Mouse (Mus musculus) limb, embryonic 13.5 days (tissue): ENCODE results near the gene Bend4. TPM values are rescaled to one million over a fixed set of nuclear protein-coding genes. Genes with fewer than 3 reads are reported as not detected.
A peak's percentile ranks its signal among the peaks of the same experiment; 100 is the strongest.

Source experiments
- ATAC-seq: fragments of 200-750 bp; cut with Nextera tagmentation; 2 replicates; pipeline ENCODE4 v1.8.0; 2017; ENCODE audit warnings: low read depth, moderate number of reproducible peaks, moderate TSS enrichment; ENCODE audit not compliant: low FRiP score
- H3K27ac ChIP-seq: fragments of 300-500 bp; sonication (generic); 2 replicates; pipeline ENCODE4 v1.5.1; 2015; ENCODE audit warnings: inconsistent platforms, mild to moderate bottlenecking, moderate library complexity
- H3K27me3 ChIP-seq: fragments of 300-500 bp; sonication (generic); 2 replicates; pipeline ENCODE4 v1.6.1; 2015; ENCODE audit warnings: mild to moderate bottlenecking, inconsistent platforms
- H3K36me3 ChIP-seq: fragments of 300-500 bp; sonication (generic); 2 replicates; pipeline ENCODE4 v1.6.1; 2015; ENCODE audit warnings: inconsistent platforms, mild to moderate bottlenecking, moderate library complexity
- H3K4me1 ChIP-seq: fragments of 300-500 bp; sonication (generic); 2 replicates; pipeline ENCODE4 v1.6.1; 2015; ENCODE audit warnings: inconsistent platforms
- H3K4me2 ChIP-seq: fragments of 300-500 bp; sonication (generic); replicated peaks from 2 replicates; pipeline ENCODE4 v1.6.1; 2015; ENCODE audit warnings: inconsistent platforms, mild to moderate bottlenecking, moderate library complexity
- H3K4me3 ChIP-seq: fragments of 300-500 bp; sonication (generic); 2 replicates; pipeline ENCODE4 v1.5.1; 2015; ENCODE audit warnings: moderate library complexity, mild to moderate bottlenecking, inconsistent platforms
- H3K9ac ChIP-seq: fragments of 300-500 bp; sonication (generic); 2 replicates; pipeline ENCODE4 v1.6.1; 2015; ENCODE audit warnings: mild to moderate bottlenecking, inconsistent platforms
- H3K9me3 ChIP-seq: fragments of 300-500 bp; sonication (generic); 2 replicates; pipeline ENCODE4 v1.6.1; 2016; ENCODE audit warnings: inconsistent platforms
- WGBS: fragments of 180-500 bp; shearing (Covaris S2); methylation state at CpG from one replicate; pipeline ENCODE4 v1.1.7; 2015; 5-methylcytosine and 5-hydroxymethylcytosine counted together
- polyA plus RNA-seq: library from polyadenylated mRNA; unstranded; fragments of >200 nt; fragmentation: Nextera tagmentation; extraction: Ambion mirVana; gene quantifications from 2 replicates; pipeline ENCODE4 v1.2.1, GENCODE M21; 2015

Gene Bend4
- polyA plus RNA-seq, 1 experiment from 2014 or later = 5.3 TPM

DNA sequence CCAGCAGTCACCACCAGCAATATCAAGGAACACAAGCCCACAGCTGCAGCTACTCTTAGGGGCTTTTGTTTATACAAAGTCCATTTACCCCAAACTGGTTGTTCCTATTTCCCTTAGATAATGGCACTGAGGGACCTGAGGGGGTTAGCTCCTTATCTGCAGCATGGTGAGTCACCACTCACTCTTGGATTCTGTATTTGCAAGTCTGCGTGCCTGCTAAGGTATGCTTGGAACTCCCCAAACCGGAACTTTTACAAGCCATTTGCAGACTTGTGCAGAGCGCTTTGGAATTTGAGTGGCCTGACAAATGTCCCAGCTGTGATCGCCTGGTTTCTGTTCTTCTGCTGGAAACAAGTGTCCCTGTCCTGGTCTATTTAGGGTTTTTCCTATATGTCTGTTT, 17.7 kb downstream of the Bend4 start:
- H3K4me2 ChIP-seq = no peak overlapping the region
- no peak for ATAC-seq
- H3K27me3 ChIP-seq = no peaks in the 10 kb centered on the region

DNA sequence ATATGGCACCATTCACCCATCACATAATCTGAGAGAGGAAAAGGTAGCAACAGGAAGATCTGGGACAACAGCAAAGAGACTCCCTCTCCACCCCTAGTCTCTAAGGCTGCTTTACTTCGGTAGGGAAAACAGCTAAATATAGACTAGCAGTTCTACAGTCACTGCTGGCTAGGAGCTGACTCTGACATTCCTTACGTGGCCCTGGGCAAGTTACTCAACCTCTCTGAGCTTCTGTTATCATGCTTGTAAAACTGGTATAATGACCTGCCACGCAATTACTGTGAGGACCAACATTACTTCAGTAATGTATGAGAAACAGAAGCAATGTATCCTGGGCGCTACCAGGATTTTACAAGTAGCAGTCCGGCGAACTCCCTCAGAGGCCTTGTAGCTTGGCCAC, 19.7 kb downstream of the Bend4 start:
- H3K9ac ChIP-seq = no peak overlapping the region
- H3K27me3 ChIP-seq = peaks cover 13% of the 10 kb centered on the region
- peaks cover 27% of the 10 kb centered on the region for H3K4me1 ChIP-seq
- ATAC-seq = no peak
- WGBS = 51% methylated on average over 6 of the region's 6 CpGs
- no peak overlapping the region for H3K4me2 ChIP-seq
- H3K27ac ChIP-seq = no peak overlapping the region
- H3K9me3 ChIP-seq = no peaks in the 10 kb centered on the region
- peaks cover 11% of the 10 kb centered on the region; the same call in 1 of the 2 replicates for H3K36me3 ChIP-seq
- H3K4me3 ChIP-seq = no peak overlapping the region

More for the DNA sequence above, 17.7 kb downstream of the Bend4 start:
- H3K27ac ChIP-seq = no peak overlapping the region; the same call in 1 of the 2 replicates
- no peak overlapping the region for H3K9ac ChIP-seq
- H3K9me3 ChIP-seq = no peaks in the 10 kb centered on the region
- peaks cover 27% of the 10 kb centered on the region for H3K4me1 ChIP-seq
- 18% methylated on average over 4 of the region's 4 CpGs for WGBS
- H3K36me3 ChIP-seq = peaks cover 8% of the 10 kb centered on the region; the same call in 1 of the 2 replicates
- H3K4me3 ChIP-seq = no peak overlapping the region

DNA sequence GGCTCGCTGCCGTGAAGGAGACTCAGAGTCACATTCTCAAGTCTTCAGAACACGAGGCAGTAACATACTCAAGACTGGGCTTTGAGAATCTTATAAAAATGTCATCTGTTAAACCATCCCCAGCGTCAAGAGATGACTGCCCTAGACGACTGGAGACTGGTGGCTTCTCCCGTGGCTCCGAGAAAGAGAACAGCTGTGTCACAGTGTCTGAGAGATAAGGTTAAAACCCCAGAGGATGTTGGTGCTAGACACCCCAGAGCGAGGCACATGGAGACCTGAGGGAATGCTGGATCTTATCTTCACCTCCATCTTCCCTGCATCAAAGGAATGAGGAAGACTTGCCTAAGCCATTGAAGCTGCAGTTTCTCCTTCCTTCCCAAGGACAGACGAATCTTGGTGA, 23.2 kb downstream of the Bend4 start:
- WGBS = 69% methylated on average over 9 of the region's 9 CpGs
- no peak overlapping the region for H3K27ac ChIP-seq
- peaks cover 37% of the 10 kb centered on the region for H3K4me1 ChIP-seq
- H3K4me2 ChIP-seq = no peak overlapping the region
- no peak overlapping the region for H3K9ac ChIP-seq
- H3K27me3 ChIP-seq = peaks cover 14% of the 10 kb centered on the region
- no peak overlapping the region for H3K4me3 ChIP-seq
- no peaks in the 10 kb centered on the region for H3K9me3 ChIP-seq
- peaks cover 12% of the 10 kb centered on the region; the same call in 1 of the 2 replicates for H3K36me3 ChIP-seq
- ATAC-seq = no peak

DNA sequence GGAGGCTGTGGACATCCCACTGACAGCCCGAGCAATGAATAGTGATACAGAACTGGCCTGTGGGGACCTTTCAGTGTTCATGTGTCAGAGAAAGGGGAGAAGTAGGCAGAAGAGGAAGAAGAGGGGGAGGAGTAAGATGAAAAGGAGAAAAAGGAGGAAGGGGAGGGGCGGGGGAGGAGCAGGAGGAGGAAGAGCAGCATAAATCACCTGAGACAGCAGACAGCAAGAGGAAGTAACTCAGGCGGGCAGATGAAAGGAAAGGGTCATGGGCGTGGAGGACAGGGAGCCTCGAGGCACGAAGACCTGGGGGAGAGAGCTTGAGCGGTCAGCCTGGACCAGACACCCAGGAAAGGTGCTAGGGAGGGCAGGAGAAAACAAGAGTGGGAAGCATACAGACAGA, 23.7 kb downstream of the Bend4 start:
- Histone ChIP-seq H3K9me3 (no peaks in the 10 kb centered on the region), H3K4me3 (no peak overlapping the region), H3K4me1 (peaks cover 39% of the 10 kb centered on the region), H3K4me2 (no peak overlapping the region), H3K27ac (no peak overlapping the region), H3K27me3 (peaks cover 14% of the 10 kb centered on the region), H3K36me3 (peaks cover 12% of the 10 kb centered on the region; the same call in 1 of the 2 replicates), H3K9ac (no peak overlapping the region)
- WGBS = 50% methylated on average over 7 of the region's 7 CpGs
- no peak for ATAC-seq

GRCm38 (mm10) chr5:67401612-67402011, 26.5 kb downstream of the Bend4 start:
- Histone ChIP-seq H3K36me3 (peaks cover 12% of the 10 kb centered on the region; the same call in 1 of the 2 replicates), H3K9me3 (no peaks in the 10 kb centered on the region), H3K4me2 (peak overlapping the region; percentile 60), H3K4me1 (peaks cover 42% of the 10 kb centered on the region), H3K4me3 (peak overlapping the region; percentile 29), H3K27ac (peak overlapping the region; percentile 69), H3K9ac (no peak overlapping the region), H3K27me3 (peaks cover 30% of the 10 kb centered on the region)
- ATAC-seq = peak; percentile 33
- 18% methylated on average over 9 of the region's 9 CpGs for WGBS

GRCm38 (mm10) chr5:67400608-67401480, 27.3 kb downstream of the Bend4 start:
- peak; percentile 54; the same call in 1 of the 2 replicates for ATAC-seq
- no peaks in the 10 kb centered on the region for H3K9me3 ChIP-seq
- peaks cover 42% of the 10 kb centered on the region for H3K4me1 ChIP-seq
- H3K4me2 ChIP-seq = peak overlapping the region; percentile 60
- 12% methylated on average over 12 of the region's 12 CpGs for WGBS
- peaks cover 12% of the 10 kb centered on the region; the same call in 1 of the 2 replicates for H3K36me3 ChIP-seq
- peak overlapping the region; percentile 69 for H3K27ac ChIP-seq
- peaks cover 30% of the 10 kb centered on the region for H3K27me3 ChIP-seq
- H3K9ac ChIP-seq = no peak overlapping the region
- peak overlapping the region; percentile 29 for H3K4me3 ChIP-seq

DNA sequence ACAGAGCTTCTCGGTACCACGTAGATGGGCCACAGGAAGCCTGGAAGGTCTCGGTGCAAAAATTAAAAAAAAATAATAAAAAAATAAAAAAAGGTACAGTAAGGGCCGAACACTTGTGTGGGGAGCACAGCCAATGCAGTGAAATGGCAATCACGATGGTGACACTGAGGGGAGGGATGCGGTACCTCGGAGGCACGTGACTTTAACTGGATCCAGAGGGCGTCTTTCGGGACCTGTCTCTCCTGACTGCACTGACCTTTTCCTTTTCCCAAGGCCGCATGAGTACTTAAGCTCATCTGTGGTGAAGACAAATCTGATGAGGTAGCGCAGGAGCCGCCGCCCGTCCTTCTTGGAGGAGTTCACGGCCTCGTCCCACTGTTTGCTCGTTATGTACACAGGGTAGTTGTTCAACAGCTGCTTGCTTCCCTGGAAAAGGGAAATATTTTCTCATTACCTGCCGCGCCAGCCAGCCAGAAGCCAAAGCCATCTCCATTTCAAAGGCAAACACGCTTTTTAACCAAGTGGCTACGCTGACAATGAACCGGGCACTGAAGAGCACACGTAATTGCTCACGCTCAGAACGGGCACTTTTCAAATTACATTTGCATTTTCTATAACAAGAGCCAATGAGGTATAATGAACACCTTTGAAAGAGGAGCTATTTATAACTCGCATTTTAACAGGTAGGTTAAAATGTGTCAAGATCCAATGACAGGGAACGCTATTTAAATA, 28.1 kb downstream of the Bend4 start:
- H3K9me3 ChIP-seq = no peaks in the 10 kb centered on the region
- ATAC-seq = no peak
- peaks cover 46% of the 10 kb centered on the region for H3K4me1 ChIP-seq
- no peak overlapping the region for H3K9ac ChIP-seq
- peaks cover 12% of the 10 kb centered on the region; the same call in 1 of the 2 replicates for H3K36me3 ChIP-seq
- H3K27me3 ChIP-seq = peaks cover 30% of the 10 kb centered on the region
- peak overlapping the region; percentile 70; the same call in 1 of the 2 replicates for H3K27ac ChIP-seq
- H3K4me2 ChIP-seq = peak overlapping the region; percentile 60
- peak overlapping the region; percentile 26 for H3K4me3 ChIP-seq
- 27% methylated on average over 28 of the region's 28 CpGs for WGBS

DNA sequence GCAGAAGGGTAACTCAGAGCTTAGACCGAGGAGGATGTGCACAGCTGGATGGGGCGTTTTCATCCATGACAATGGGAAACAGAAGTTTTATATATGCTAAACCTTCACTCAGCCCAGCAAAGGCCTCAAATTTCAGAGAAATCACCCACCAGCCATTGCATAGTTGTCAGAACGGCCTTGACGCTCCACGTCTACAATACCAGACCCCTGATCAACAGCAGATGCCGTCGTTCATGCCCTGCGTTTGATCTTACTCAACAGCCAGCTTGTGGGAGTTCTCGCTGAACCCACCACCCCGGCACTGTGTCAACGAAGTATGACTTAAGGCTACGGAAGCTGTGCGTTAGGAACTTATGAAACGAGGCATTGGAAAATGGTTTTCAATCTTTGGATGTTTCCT, 30.9 kb downstream of the Bend4 start:
- Histone ChIP-seq H3K4me3 (no peak overlapping the region), H3K36me3 (no peaks in the 10 kb centered on the region; the same call in 1 of the 2 replicates), H3K27ac (no peak overlapping the region), H3K4me2 (no peak overlapping the region), H3K9ac (no peak overlapping the region), H3K9me3 (no peaks in the 10 kb centered on the region), H3K4me1 (peaks cover 42% of the 10 kb centered on the region), H3K27me3 (peaks cover 16% of the 10 kb centered on the region)
- 30% methylated on average over 14 of the region's 14 CpGs for WGBS
- no peak for ATAC-seq

DNA sequence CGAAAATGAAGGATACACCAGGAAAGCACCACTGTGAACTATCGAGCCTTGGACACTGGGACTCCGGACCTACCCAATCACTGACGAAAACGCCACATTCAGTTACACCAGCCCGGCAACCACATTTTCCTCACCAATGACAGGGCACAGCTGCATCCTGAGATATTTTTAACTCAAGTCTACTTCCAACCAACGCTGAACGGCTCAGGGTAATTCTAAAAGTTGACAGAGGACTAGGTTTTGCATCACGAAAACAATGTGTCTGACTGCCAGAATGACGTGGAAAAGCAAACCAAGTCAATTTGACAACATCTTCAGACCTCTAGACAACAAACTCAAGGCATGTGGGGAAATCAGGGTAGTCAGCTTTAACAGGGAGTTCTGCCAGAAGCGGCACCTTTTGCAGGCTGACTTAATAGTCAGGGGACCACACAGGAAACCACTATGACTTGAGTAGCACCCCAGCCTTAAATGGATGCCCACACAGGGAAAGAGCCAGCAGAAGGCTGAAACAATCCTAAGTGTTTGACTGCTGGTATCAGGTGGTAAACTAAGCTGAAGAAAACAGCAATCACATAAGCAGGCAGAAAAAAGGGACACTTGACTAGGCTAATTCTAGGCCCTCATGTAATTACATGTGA, 32.8 kb downstream of the Bend4 start:
- WGBS = 82% methylated on average over 11 of the region's 11 CpGs
- ATAC-seq = no peak

DNA sequence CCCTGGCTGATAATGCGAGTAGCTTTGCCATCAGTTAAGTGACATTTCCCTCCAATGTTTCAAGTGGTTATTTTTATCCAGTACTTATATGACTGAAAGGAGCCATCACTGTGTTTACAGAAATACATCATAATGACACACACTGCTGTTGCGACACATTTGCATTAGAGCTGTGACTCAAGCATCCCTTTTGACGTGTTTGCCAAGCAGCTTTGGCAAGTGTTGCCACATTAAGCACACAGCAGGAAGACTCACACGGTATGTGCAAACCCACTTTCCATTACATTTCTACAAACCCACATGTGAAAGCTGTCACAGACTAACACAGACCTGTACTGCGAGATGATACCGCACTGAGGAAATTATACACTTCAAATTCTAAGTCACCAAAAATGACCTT, 34.2 kb downstream of the Bend4 start:
- no peaks in the 10 kb centered on the region for H3K9me3 ChIP-seq
- no peak for ATAC-seq
- WGBS = 85% methylated on average over 6 of the region's 6 CpGs
- peaks cover 12% of the 10 kb centered on the region for H3K4me1 ChIP-seq
- H3K9ac ChIP-seq = no peak overlapping the region
- no peaks in the 10 kb centered on the region; the same call in 1 of the 2 replicates for H3K36me3 ChIP-seq
- no peak overlapping the region for H3K4me2 ChIP-seq
- H3K27me3 ChIP-seq = peaks cover 13% of the 10 kb centered on the region
- no peak overlapping the region for H3K4me3 ChIP-seq
- no peak overlapping the region for H3K27ac ChIP-seq

More for the DNA sequence above, 32.8 kb downstream of the Bend4 start:
- Histone ChIP-seq H3K36me3 (no peaks in the 10 kb centered on the region; the same call in 1 of the 2 replicates), H3K4me2 (no peak overlapping the region), H3K9ac (no peak overlapping the region), H3K4me1 (peaks cover 26% of the 10 kb centered on the region), H3K27ac (no peak overlapping the region), H3K9me3 (no peaks in the 10 kb centered on the region), H3K4me3 (no peak overlapping the region), H3K27me3 (peaks cover 16% of the 10 kb centered on the region)

- Histone ChIP-seq H3K9ac (no peak overlapping the region), H3K4me3 (no peak overlapping the region), H3K4me2 (no peak overlapping the region), H3K27ac (no peak overlapping the region), H3K4me1 (no peaks in the 10 kb centered on the region), H3K27me3 (no peaks in the 10 kb centered on the region), H3K9me3 (no peaks in the 10 kb centered on the region), H3K36me3 (no peaks in the 10 kb centered on the region)
- no peak for ATAC-seq
- WGBS = 88% methylated on average over 7 of the region's 7 CpGs
Observed at GRCm38 (mm10) chr5:67382556-67382955, 45.6 kb downstream of the Bend4 start.
